Mouse (Mus musculus) embryonic fibroblast, embryonic 13.5 days (primary cell): ENCODE measurements around the gene Chmp6.

Experiments used
- CTCF ChIP-seq: IDR thresholded peaks from 2 replicates; pipeline ENCODE4 v1.5.1; 2011; ENCODE audit warnings: mild to moderate bottlenecking, control low read depth, low read length, moderate library complexity, borderline replicate concordance; ENCODE audit not compliant: insufficient read depth
- POLR2A ChIP-seq: IDR thresholded peaks from 2 replicates; pipeline ENCODE4 v1.6.1; 2011; ENCODE audit warnings: low read depth, mild to moderate bottlenecking, control low read depth, low read length, moderate library complexity

- no peak for TF ChIP-seq CTCF
- no peak for TF ChIP-seq POLR2A
Measured at GRCm38 (mm10) chr11:119958856-119959255, 45.6 kb downstream of the Chmp6 start.
